Mouse (Mus musculus) gastrocnemius, postnatal 25 days (tissue): ENCODE measurements at regions not wholly inside any gene's neighbourhood (a gene's known extent, or its start where the extent isn't known, plus 50 kb on each side); places are given as distances from the start of the nearest gene placed in this dataset.

Experiments
- DNase-seq: peaks from one replicate; pipeline ENCODE4 v3.0.0; 2022
- microRNA-seq, 2 experiments: library from miRNA; unstranded; fragments of <30 nt; microRNA quantifications; one replicate each; pipeline ENCODE4 v1.2.0; 2021; ENCODE audit warnings: borderline replicate concordance in 2 of 2

DNA sequence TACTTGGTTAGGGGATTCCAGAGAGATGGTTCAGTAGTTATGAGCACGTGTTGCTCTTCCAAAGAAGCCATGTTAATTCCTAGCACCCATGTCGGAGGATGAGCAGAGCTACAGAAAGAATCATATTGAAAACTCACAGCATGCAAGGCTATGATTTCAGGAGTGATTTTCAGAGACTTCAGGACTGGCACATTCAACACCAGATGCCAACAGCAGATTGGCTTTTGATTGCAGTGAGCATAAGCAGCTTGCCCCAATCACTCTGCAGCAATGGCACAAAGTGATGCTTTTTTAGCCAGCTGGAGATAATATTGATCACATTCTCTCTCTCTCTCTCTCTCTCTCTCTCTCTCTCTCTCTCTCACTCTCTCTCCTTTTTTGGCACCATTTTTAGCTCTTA lies 166.6 kb upstream of the Chrm3 start:
- DNase-seq = no peak

- no peak for DNase-seq
Measured at GRCm38 (mm10) chr13:10526470-10527207, 166.0 kb upstream of the Chrm3 start.

DNA sequence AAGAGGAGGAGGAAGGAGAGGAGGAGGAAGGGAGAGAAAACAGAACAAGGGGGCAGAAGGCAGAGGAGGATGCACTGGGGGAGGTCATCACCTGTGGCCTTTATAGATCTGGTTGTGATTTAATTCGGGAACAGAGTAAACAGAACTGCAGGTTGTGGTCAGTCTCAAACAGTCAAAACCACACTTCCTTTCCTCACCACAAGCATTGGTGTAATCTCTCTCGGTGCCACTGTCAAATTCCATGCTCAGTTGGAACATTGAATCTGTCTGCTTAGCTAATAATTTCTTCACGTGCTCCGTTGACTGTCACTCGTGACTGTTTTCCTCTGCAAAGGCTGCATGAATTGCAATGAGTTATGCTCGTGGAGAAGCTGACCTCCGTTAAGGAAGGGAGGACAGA lies 143.6 kb upstream of the Chrm3 start:
- no peak for DNase-seq

GRCm38 (mm10) chr13:10455323-10455722 lies 94.7 kb upstream of the Chrm3 start:
- DNase-seq = no peak

DNA sequence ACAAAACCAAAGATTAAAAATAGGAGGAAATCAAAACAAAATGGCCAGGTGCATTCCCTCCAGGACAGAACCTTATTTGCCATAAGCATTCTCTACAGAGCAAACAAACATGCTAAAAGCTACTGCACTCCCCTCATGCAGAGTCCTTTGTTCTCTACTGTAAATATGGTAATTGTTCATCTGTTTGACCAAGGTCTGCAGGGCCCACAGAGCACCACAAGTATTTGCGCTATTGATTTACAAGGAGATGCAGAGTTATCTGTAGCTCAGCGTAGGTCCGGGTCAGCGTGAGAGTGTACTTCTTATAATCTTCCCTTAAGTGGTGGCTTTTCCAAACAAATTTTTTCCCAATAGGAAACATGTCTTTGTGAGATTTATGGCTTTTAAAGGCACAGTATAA lies 94.0 kb upstream of the Chrm3 start:
- DNase-seq = no peak

DNA sequence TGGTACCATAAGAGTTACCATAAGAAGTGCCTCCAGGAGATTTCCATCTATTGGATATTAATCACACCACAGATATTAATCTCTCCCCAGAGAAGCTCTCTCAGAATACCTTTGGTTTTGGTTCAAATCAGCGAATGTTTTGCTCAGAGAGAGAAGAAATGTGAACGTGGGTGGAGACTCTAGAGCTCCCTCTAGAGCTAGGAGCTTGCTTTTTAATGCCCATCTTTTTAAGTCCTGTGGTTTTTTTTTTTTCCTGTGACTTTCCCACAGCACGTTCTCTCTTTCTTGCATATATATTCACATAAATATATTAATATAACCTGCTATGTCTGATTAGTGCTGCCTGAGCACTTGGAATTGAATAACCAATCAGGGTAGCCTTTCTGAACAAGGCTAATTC lies 90.4 kb upstream of the Chrm3 start:
- DNase-seq = no peak

- no peak for DNase-seq
Measured at GRCm38 (mm10) chr13:10449502-10449901, 88.9 kb upstream of the Chrm3 start.

DNA sequence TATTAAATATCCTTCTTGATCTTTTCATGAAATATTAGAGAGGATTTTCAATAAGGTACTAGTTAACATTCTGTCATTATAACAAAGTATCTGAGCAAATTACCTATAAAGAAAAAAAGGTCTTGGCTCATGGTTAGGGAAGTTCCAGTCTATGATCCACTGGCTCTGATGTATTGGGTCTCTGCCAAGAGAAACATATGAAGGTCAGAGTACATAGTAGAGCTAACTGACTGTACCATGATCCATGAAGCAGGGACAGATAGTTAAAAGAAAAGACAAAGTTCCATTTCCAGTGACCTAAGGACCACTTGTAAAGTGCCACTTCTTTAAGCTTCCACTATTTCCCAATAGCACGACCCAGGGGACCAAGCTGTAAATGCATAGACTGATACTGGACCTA lies 87.2 kb upstream of the Chrm3 start:
- DNase-seq = no peak

- DNase-seq = no peak
Measured at GRCm38 (mm10) chr13:10445679-10446078, 85.0 kb upstream of the Chrm3 start.

Small RNAs in the stretch of these regions (microRNA-seq; reads per million reads assigned to microRNA genes)
- 0 reads per million in 2 experiments for gene Gm23415
